Mouse (Mus musculus) mouse embryonic stem cell (cell line): ENCODE data around the gene Gm37240.

ENCODE experiments used
- in situ Hi-C, 2 experiments: fragments of 300-500 bp; cut with MboI; formaldehyde crosslinking; loops; 1 replicate in 1 of 2; 3 replicates in 1 of 2; pipeline ENCODE4 v1.14.3; 2019 to 2020; ENCODE audit warnings: low sequenced_read_pairs in 2 of 2, low pct_unique_long_range_greater_than_20kb in 1 of 2, mixed read lengths in 1 of 2; ENCODE audit not compliant: unreplicated experiment in 1 of 2

Gm37240 gene

DNA sequence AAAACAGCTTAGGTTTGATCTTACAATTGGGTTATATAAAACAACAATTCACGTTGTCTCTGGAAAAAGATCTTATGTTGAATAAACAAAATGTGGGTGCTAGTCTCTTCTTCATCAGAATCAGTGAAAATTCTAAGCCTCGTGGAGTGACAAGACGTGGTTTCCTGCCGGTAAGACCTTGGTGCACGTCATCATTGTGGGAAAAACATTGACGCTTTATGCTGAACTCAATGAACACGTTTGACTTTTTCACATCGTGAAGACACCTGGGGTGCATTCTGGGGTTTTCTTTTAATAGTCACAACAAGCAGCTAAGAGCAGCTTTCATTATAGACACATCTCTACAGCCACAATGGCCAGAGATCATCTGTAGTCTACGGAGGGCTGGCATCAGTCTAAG is 1182.1 kb downstream of the Gm37240 start:
- in situ Hi-C loops: no loop called here

DNA sequence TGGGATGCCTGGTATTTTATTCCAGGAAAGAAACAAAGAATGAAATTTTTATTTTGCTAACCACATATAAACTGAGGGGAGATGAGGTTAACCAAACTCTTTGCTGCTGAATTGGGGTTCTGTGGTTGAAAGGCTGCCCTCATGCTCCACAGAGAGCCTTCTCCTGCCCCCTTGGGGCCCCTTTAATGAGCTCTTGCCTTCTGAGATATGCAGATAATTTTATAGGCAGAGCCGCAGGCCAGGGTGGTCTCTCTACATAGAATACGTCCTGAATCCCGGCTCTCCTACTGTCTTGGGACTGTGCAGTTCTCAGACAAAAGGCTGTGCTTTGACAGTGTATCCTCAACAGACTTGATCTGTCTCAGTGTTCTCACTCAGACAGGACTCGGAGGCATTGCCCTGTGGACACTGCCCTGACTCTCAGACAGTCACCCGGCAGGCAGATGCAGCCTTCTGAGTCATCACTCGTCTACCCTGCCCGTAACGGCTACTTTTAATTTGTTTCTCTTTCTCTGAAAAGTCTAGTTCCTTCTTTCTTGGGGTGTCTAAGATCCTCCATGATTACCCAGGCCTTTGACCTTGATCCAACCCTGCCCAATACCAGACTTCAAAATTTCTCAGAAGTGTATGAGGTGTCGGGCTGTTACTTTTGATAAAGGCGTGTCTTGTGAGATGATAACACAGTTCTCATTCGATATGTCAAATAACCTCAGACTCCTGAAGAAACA is 1184.1 kb downstream of the Gm37240 start:
- in situ Hi-C loops: no loop called here

DNA sequence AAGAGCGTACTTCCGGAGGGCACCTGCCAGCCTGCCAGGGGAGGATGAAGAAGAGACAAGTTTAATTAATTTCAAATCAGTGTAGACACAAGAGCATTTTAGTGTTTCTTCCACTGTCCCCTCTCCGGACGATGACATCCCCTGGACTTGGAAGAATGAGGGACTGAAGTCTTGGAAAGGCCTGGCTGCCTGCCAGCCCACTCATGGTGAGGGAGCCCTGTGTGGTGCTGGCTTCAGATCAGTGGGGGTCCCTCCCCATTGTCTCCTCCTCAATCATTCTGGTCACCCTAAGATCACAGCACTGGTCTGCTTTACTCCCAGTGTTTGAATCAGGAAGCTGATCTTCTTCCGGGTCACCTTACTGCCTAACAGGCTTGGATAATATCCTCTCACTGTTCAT is 1185.4 kb downstream of the Gm37240 start:
- in situ Hi-C loops: no loop called here

DNA sequence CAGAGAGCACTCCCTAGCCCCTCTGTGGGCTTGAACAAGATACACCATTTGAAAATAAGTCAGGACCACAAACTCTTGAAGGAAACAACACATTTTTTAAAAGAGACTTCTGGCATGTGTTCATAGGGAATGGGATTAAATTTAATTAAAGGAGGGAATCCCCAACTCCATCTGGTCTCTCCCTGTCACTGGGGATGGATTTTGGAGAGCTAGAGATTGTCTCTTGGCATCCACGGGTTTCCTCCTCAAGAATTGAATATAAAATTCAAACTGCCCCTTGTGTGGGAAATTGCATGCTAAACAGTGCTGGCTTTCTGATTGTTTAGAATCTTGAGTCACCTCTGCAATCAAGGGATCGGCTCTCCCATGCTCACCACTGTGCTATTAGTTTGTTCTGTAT is 1185.8 kb downstream of the Gm37240 start:
- in situ Hi-C loops: no loop called here

DNA sequence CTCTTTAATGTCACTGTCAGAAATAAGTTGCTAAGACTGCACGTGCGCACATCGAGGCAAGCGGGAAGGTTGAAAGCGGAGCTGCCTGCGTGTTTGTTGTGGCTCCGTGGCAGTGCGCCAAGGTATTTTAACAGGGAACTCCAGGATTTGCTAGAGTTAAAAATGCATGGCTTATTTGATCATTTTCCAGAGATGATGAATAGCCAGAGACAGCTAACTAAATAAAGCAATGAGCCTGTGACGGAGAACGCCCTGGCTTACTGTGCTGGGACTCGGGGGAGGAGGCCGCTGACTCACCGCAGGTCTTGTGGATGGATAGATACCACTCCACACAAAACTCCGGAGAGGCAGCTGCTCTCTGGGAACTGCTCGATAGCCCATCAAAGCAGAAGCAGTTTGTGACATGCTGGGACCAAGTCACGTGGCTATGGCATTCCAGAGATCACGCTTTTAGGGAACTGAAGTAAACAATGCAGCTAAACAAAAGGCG is 1190.8 kb downstream of the Gm37240 start:
- in situ Hi-C loops: no loop called here

DNA sequence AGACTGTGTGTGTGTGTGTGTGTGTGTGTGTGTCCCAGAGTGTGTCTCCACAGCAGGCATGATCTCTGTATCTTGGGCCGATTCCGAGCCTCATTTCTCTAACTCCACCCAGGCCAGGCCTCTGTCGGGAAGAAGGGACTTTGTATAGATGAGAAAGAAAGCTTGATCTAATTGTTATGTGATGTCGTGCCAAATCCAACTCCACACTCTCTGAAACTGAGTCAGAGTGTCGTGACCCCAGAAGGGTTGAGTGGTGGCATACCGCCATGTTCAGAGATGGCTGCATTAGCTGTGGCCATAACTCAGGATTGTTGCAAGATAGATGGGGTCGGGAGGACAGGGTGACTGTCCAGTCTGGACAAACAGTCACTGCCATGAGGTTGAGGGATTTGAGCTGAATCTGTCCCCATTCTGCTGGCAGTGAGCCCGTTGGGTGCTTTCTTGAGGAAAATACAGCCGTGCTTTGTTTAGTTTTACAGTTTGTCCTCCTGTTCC is 1191.4 kb downstream of the Gm37240 start:
- in situ Hi-C loops: no loop called here

DNA sequence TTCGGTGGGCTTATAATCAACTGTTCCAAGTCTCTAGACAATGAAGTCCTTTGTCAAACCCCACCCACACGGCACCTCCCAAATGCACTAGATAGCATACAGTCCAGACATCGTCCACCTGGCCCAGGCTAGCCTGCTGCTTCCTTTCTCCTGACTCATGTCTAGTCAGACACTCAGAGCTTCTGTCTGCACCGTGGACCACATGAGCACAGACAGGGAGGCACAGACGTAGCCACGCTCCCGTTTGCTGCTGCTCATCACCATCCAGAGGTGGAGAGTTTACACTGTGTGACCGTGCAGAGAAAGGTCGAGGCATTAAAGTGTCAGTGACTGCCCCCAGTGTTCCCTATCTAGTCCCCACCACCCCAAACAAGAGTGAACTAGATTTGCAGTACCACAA is 1191.9 kb downstream of the Gm37240 start:
- in situ Hi-C loops: no loop called here

DNA sequence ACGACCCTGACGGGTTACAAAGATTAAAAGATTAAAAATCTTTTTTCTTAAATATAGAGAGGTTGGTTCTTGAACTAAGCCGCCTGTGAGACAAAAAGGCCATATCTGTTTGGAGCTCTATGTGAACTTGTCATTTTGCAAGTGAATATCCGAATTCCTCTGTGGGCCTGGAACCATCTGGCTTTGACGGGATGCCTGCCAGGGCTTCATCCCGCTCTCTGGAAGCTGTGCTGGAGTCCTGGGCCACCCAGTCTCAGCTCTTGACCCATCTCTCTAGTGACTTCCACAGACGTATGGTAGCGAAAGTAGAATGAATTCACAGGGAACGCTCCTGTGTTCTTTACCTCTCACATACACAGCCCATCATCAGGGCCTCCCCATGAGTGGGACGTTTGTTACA is 1193.4 kb downstream of the Gm37240 start:
- in situ Hi-C loops: no loop called here

DNA sequence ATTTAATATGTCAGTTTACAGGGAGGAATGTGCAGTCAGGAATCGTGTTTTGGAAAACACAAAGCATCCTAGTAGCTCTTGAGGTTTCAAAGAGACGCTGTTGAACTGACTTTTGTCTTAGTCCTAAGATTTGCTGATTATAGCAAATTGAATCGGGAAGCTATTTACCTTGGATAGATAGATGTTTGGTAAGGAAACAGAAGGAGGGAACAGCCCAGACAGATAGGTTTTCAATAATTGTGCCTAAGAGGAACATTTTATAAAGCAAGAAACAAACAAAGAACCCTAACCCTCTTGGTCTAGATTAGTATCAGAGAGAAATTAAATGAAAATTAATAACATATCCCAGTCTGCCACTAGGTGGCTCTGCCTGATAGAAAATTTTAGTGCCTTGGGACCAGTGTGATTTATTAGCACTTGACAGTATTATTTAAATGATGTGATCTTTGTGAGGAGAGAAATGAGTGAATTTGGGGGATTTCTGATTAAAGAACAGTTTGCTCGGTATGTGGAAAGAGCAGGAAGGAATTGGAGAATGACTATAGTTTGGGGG is 1194.6 kb downstream of the Gm37240 start:
- in situ Hi-C loops: no loop called here

DNA sequence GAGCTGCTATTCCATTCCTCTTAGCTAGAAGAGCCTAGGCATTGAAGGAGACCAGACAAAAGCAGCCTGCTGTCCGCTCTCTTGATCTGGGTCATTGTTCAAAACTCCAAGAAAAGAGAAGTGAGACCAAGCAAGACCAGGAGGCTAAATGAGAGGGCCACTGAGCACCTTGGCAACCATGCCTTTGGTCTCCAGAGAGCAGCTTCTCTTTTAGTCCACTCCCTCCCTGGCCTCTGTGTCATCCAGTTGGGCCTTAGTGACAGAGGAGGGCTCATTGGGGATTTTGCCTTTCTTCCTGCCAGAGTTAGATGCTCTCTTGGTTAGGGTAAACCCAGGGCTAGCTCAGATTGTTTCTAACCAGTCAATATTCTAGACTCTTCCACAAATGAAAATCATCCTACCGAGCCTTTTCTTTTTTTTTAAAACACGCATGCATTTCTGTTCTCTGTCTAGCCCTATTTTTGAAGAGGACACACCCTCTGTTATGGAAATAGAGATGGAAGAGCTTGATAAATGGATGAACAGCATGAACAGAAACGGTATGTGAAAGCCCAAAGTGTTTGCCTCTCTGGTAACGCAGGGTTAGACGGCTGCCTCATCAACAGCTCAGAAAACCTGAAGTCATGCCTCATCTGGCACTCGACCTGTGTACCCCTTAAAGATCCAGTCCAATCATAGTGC is 1197.1 kb downstream of the Gm37240 start:
- in situ Hi-C loops: no loop called here

DNA sequence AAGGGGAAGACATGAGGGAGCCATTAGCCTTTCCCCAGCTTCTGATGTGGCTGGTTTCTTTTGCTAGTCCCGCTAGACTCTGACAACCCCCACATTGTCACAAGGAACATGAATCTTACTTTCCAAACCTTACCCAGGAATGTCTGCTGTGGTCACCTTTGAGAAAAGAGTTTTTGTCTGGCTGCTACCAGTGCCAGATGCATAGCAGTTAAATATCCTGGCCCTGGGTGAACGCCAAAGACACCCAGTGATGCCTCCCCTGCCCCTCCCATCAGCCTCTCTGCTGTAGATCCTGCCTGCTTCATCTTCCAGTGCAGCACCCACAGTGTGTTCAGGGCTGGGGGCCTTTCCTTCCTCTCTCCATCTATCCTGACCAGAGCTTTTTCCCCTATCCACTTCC is 1197.7 kb downstream of the Gm37240 start:
- in situ Hi-C loops: no loop called here

DNA sequence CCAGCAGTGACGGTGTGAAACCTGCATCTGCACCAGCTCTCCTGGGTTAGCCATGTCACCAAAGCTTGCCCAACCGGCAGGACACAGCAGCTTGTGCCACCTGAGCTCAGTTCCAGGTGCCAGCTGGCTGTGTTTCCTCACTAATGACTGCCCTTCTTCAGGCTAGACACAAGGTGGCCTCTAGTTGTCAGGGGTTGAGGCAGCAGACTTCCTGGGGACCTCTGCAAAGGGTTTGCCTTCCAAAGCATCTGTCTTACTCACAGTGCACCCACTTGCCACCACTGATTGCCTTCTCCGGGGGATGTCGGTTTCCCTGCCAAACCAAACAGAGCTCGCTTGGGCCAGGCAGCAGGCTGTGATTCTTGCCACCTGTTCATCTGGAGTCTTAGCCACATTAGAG is 1199.1 kb downstream of the Gm37240 start:
- in situ Hi-C loops: no loop called here

DNA sequence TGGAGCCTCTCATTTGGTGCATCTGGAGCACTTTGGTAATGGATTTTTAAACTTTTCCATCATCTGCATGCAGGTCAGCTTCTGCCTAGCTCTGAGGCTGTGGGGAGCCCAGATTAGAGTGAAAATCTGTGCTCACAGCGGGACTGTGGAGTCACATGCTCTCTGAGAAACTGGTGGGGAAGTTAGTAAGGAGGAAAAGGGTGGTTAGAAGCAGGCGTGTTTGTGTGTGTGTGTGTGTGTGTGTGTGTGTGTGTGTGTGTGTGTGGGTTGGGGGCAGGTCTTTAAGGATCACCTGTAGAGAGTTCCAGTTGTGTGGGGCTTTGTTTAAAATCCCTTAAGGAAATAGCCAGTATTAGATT is 1199.9 kb downstream of the Gm37240 start:
- in situ Hi-C loops: no loop called here

DNA sequence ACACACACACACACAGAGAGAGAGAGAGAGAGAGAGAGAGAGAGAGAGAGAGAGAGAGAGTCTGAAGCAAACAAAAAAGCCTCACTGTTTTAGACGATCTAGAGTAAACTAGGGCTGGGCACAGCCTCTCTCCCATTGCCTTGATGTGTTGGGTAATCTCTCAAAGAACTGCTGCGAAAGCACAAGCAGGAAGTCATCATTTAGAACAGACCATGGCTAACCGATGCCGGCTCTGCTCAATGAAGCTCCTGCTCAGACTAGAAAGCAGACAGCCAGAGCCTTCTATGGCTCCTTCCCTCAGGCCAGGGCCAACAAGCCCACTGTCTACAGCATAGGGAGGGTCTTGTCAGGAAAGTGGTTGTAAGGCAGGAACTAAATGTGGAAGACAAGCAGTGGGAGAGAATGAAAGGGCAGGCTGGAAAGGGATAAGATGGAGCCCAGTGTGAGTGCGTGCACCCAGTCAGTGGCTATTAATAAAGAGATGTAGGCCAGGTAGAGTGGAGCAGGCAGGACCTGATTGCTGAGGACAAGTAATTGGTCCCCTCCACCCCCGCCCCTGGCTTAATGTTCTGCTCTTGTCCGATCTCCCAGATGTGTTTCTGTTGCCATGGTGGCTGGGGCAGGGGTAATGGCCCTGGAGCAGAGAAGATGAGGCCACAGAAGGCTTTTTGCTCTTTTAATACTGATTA is 1200.4 kb downstream of the Gm37240 start:
- in situ Hi-C loops: no loop called here

DNA sequence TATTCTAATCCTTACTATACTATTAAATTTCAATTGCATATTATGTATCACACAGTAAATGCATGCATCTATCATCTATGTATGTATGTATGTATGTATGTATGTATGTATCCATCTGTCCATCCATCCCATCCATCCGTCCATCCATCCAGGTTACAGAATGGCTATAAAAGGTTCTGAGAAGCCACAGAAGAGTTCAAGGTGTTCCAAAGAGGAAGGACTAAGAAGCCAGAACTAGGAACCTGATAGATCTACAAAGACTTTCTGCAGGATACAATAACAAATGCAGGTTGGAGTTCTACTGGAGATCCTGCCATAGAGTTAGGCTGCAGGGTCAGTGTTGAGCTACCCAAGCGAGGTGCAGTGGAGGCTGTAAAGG is 1201.0 kb downstream of the Gm37240 start:
- in situ Hi-C loops: no loop called here

DNA sequence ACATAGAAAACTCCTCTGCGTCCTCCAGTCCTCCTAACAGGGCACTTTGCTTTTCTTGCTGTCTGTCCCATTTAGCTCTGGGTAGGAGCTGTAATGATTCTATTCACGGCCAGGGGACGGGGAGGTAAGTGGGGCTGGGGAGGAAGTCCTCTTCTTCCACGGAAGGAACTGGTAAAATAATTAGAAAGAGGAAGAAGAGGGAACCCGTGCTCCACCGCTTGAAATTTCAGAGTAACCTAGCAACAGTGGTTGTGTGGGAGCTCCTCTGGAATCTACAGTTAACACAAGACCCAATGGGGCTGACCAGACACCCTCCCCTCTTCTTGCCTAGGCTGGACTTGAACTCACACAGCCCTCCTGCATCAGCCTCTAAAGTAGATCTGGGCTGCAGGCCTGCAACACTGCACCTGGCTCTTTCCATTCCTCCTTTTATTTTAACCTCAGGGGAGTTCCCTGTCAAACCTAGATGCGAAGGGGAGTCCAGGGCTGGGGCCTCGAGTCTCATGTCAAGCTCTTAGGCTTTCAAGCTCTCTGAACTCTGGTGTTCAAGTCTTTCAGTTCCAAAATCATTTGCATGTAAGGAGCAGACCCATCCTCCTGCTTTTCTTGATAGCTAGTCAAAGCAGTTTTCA is 1201.5 kb downstream of the Gm37240 start:
- in situ Hi-C loops: no loop called here

DNA sequence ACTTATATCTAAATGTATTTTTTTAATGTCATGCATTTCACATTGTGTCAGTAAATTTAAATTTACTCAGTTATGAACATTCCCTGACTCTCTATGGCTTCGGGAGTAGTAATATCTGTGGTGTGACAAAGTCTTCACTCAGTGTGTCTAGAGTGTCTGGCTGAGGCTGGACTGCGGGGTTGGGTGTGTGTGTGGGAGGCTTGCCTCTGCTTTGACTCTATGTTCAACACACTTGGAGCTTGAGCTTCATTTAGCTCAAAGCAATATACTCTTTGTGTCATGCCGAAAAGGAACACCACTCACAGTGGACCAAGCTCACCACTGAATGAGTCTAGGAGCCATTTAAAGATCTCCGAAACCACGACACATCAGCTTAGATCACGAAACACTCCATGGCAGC is 1203.5 kb downstream of the Gm37240 start:
- in situ Hi-C loops: no loop called here

DNA sequence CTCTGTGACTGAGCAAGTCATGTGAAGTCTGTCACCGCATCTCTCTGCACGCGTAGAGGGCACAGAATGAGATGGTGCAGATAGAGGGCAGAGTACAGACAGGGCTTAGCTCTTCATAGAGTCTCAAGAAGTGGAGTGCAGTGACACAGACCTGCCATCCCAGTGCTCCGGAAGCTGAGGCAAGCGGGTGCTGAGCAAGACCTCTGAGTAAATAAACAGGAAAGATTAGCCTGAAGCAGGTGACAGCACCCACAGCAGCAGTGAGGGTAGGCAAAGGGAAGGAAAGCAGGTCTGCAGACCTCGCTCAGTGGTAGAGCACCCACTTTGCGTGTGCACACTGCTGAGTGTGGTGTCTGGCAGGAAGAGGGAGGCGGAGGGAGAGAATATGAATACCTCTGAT is 1205.6 kb downstream of the Gm37240 start:
- in situ Hi-C loops: no loop called here

DNA sequence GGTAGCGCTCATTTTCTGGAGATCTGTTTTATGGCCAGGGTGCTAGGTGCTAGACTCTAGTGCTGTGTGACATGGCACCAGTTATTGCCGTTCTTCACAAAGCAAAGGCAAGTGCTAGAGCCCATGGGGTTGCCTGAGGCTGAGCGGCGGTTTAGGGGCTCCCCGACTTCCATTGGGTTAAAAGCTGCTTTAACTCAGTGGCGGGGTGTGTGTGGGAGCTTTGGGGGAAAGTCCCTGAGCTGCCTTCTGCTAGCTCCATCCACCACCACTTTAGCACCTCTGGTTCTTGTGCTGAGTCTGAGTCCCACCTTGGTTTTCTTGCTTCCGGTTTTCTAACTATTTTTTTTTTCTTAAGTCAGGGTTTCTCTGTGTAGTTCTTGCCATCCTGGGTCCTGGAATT is 1207.3 kb downstream of the Gm37240 start:
- in situ Hi-C loops: no loop called here
